Mouse (Mus musculus) MEL (cell line): ENCODE measurements around the gene Ppp1r3d. TPM values are rescaled to one million over a fixed set of nuclear protein-coding genes. Genes with fewer than 3 reads are reported as not detected.

Source experiments
- DNase-seq: peaks from one replicate; pipeline ENCODE4 v3.0.0; 2011; ENCODE audit warnings: low read depth, low spot score
- H3K27ac ChIP-seq: 2 replicates; pipeline ENCODE4 v1.5.1; 2012; ENCODE audit warnings: low read depth, mild to moderate bottlenecking, control low read depth, low read length, moderate library complexity; ENCODE audit not compliant: control insufficient read depth
- H3K27me3 ChIP-seq, 2 experiments: fragments of 150-350 bp in 1 of 2; sonication (generic) in 1 of 2; 2 replicates each; pipeline ENCODE4 v1.6.1; 2012; ENCODE audit warnings: low read length in 2 of 2, mild to moderate bottlenecking in 2 of 2, improper control_type of control experiment in 1 of 2, moderate library complexity in 1 of 2; ENCODE audit not compliant: insufficient read depth in 2 of 2, control insufficient read depth in 1 of 2
- H3K36me3 ChIP-seq, 2 experiments: 2 replicates each; pipeline ENCODE4 v1.6.1; 2012 to 2014; ENCODE audit warnings: low read length in 2 of 2, improper control_type of control experiment in 1 of 2, inconsistent platforms in 1 of 2, mild to moderate bottlenecking in 1 of 2; ENCODE audit not compliant: insufficient read depth in 2 of 2, control insufficient read depth in 1 of 2
- H3K4me1 ChIP-seq, 2 experiments: fragments of 150-350 bp in 1 of 2; sonication (generic) in 1 of 2; 2 replicates each; pipeline ENCODE4 v1.6.1; 2012; ENCODE audit warnings: low read length in 2 of 2, improper control_type of control experiment in 1 of 2, mild to moderate bottlenecking in 1 of 2; ENCODE audit not compliant: insufficient read depth in 2 of 2, control insufficient read depth in 1 of 2
- H3K4me3 ChIP-seq, 2 experiments: fragments of 150-350 bp in 1 of 2; sonication (generic) in 1 of 2; 2 replicates each; pipeline ENCODE4 v1.5.1; 2012; ENCODE audit warnings: low read depth in 2 of 2, low read length in 2 of 2, mild to moderate bottlenecking in 2 of 2, moderate library complexity in 2 of 2, control low read depth in 1 of 2, improper control_type of control experiment in 1 of 2; ENCODE audit not compliant: control insufficient read depth in 1 of 2, insufficient read depth in 1 of 2
- H3K79me2 ChIP-seq: 2 replicates; pipeline ENCODE4 v1.6.1; 2012; ENCODE audit warnings: mild to moderate bottlenecking, low read length, moderate library complexity; ENCODE audit not compliant: control insufficient read depth, poor library complexity, insufficient read depth
- H3K9ac ChIP-seq: 2 replicates; pipeline ENCODE4 v1.6.1; 2012; ENCODE audit warnings: low read depth, mild to moderate bottlenecking, control low read depth, low read length, moderate library complexity; ENCODE audit not compliant: control insufficient read depth, poor library complexity, severe bottlenecking
- H3K9me3 ChIP-seq: fragments of 150-350 bp; sonication (generic); replicated peaks from 2 replicates; pipeline ENCODE4 v1.6.1; 2012; ENCODE audit warnings: mild to moderate bottlenecking, low read length, improper control_type of control experiment, moderate library complexity; ENCODE audit not compliant: insufficient read depth
- BHLHE40 ChIP-seq: IDR thresholded peaks from 2 replicates; pipeline ENCODE4 v1.6.1; 2012; ENCODE audit warnings: low read depth, mild to moderate bottlenecking, inconsistent platforms, low read length, improper control_type of control experiment, borderline replicate concordance
- CTCF ChIP-seq, 3 experiments: IDR thresholded peaks in 2 of 3; conservative IDR thresholded peaks in 1 of 3; 2 replicates each; pipeline ENCODE4 v1.5.1; 2011 to 2012; ENCODE audit warnings: low read length in 3 of 3, low read depth in 2 of 3, mild to moderate bottlenecking in 2 of 3, improper control_type of control experiment in 1 of 3, inconsistent platforms in 1 of 3, mixed read lengths in 1 of 3, moderate library complexity in 1 of 3; ENCODE audit not compliant: control insufficient read depth in 1 of 3, insufficient read depth in 1 of 3, poor library complexity in 1 of 3, severe bottlenecking in 1 of 3
- E2F4 ChIP-seq: IDR thresholded peaks from 2 replicates; pipeline ENCODE4 v1.6.1; 2011; ENCODE audit warnings: low read depth, low read length, improper control_type of control experiment, borderline replicate concordance
- GATA1 ChIP-seq: IDR thresholded peaks from 2 replicates; pipeline ENCODE4 v1.6.1; 2011; ENCODE audit warnings: low read depth, low read length, improper control_type of control experiment
- JUND ChIP-seq: IDR thresholded peaks from 2 replicates; pipeline ENCODE4 v1.6.1; 2011; ENCODE audit warnings: low read depth, mild to moderate bottlenecking, improper control_type of control experiment, low read length
- KAT2A ChIP-seq: conservative IDR thresholded peaks from 2 replicates; pipeline ENCODE4 v1.6.1; 2012; ENCODE audit warnings: low read depth, low read length, improper control_type of control experiment, inconsistent platforms
- MAZ ChIP-seq: IDR thresholded peaks from 2 replicates; pipeline ENCODE4 v1.6.1; 2012; ENCODE audit warnings: low read depth, mild to moderate bottlenecking, inconsistent platforms, low read length, improper control_type of control experiment
- MEF2A ChIP-seq: IDR thresholded peaks from 2 replicates; pipeline ENCODE4 v1.6.1; 2014; ENCODE audit warnings: low read depth, mild to moderate bottlenecking, inconsistent platforms, low read length, improper control_type of control experiment; ENCODE audit not compliant: poor library complexity, insufficient replicate concordance, severe bottlenecking; ENCODE audit errors: extremely low read depth
- MYC ChIP-seq: IDR thresholded peaks from 2 replicates; pipeline ENCODE4 v1.6.1; 2011; ENCODE audit warnings: low read depth, mild to moderate bottlenecking, low read length, improper control_type of control experiment, moderate library complexity
- NELFE ChIP-seq: IDR thresholded peaks from 2 replicates; pipeline ENCODE4 v1.6.1; 2011; ENCODE audit warnings: low read depth, low read length, improper control_type of control experiment
- NRF1 ChIP-seq: IDR thresholded peaks from 2 replicates; pipeline ENCODE4 v1.6.1; 2014; ENCODE audit warnings: low read depth, mild to moderate bottlenecking, inconsistent platforms, low read length, improper control_type of control experiment, moderate library complexity; ENCODE audit not compliant: poor library complexity, insufficient read depth, severe bottlenecking
- POLR2AphosphoS2 ChIP-seq: IDR thresholded peaks from 2 replicates; pipeline ENCODE4 v1.6.1; 2011; ENCODE audit warnings: low read length, improper control_type of control experiment
- RAD21 ChIP-seq: IDR thresholded peaks from 2 replicates; pipeline ENCODE4 v1.6.1; 2011; ENCODE audit warnings: mild to moderate bottlenecking, low read depth, low read length, improper control_type of control experiment
- SIN3A ChIP-seq: IDR thresholded peaks from 2 replicates; pipeline ENCODE4 v1.6.1; 2012; ENCODE audit warnings: low read length, improper control_type of control experiment, inconsistent platforms
- TAL1 ChIP-seq: IDR thresholded peaks from 2 replicates; pipeline ENCODE4 v1.6.1; 2012; ENCODE audit warnings: mild to moderate bottlenecking, inconsistent platforms, low read length, moderate library complexity, mixed read lengths
- TBP ChIP-seq: IDR thresholded peaks from 2 replicates; pipeline ENCODE4 v1.8.0; 2011; ENCODE audit warnings: low read depth, low read length, improper control_type of control experiment
- TCF12 ChIP-seq: IDR thresholded peaks from 2 replicates; pipeline ENCODE4 v1.6.1; 2014; ENCODE audit warnings: low read depth, mild to moderate bottlenecking, inconsistent platforms, low read length, improper control_type of control experiment, moderate library complexity
- UBTF ChIP-seq: IDR thresholded peaks from 2 replicates; pipeline ENCODE4 v1.6.1; 2012; ENCODE audit warnings: low read depth, mild to moderate bottlenecking, inconsistent platforms, low read length, improper control_type of control experiment, moderate library complexity, borderline replicate concordance; ENCODE audit not compliant: insufficient read depth
- USF1 ChIP-seq: IDR thresholded peaks from 2 replicates; pipeline ENCODE4 v1.6.1; 2014; ENCODE audit warnings: low read depth, mild to moderate bottlenecking, inconsistent platforms, low read length, improper control_type of control experiment, moderate library complexity
- ZC3H11A ChIP-seq: IDR thresholded peaks from 2 replicates; pipeline ENCODE4 v1.6.1; 2012; ENCODE audit warnings: low read depth, mild to moderate bottlenecking, inconsistent platforms, low read length, improper control_type of control experiment
- ZKSCAN1 ChIP-seq: IDR thresholded peaks from 2 replicates; pipeline ENCODE4 v1.6.1; 2012; ENCODE audit warnings: low read depth, mild to moderate bottlenecking, inconsistent platforms, low read length, improper control_type of control experiment, moderate library complexity
- ZMIZ1 ChIP-seq: IDR thresholded peaks from 2 replicates; pipeline ENCODE4 v1.6.1; 2012; ENCODE audit warnings: low read depth, mild to moderate bottlenecking, inconsistent platforms, low read length, improper control_type of control experiment, moderate library complexity
- ZNF384 ChIP-seq: IDR thresholded peaks from 2 replicates; pipeline ENCODE4 v1.6.1; 2012; ENCODE audit warnings: low read depth, mild to moderate bottlenecking, inconsistent platforms, low read length, improper control_type of control experiment
- polyA plus RNA-seq, 2 experiments: library from polyadenylated mRNA; stranded (reverse) in 1 of 2; unstranded in 1 of 2; fragments of >175 nt in 1 of 2; fragments of >200 nt in 1 of 2; gene quantifications; 2 replicates each; pipeline versions ENCODE4 v1.2.1 to v1.2.4; 2012; ENCODE audit warnings: low replicate concordance in 2 of 2, low read depth in 1 of 2; ENCODE audit not compliant: insufficient read length in 2 of 2, insufficient read depth in 1 of 2, missing spikeins in 1 of 2
- total RNA-seq: library from RNA; depleted of rRNA; stranded (reverse); fragments of 300-350 nt; gene quantifications from 2 replicates; pipeline ENCODE4 v1.2.3, GENCODE M21; 2012

Gene Ppp1r3d
- total and polyA plus RNA-seq, 3 experiments = not detected

DNA sequence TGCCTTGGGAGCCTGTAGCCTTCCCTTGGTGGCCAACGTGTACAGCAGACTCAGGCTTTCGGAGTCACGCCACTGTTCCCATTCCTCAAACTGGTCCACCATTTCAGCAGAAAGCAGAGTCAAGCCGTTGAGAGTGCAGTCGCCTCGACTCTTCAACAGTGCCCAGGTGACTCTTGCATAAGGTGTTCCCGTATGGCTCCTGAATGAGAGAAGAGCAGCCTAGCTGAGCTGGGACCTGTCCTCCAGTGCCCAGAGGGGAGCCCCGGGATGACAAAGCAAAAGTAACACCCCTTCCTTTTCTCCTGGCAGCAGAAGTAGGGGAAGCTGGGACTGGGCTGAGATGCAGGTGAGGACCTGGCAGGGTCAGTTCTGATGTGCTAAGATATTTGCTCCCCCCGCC, 13.9 kb upstream of the Ppp1r3d start:
- no peaks in the 10 kb centered on the region for H3K9me3 ChIP-seq
- no peak for TF ChIP-seq ZC3H11A
- TF ChIP-seq ZNF384 = no peak
- no peak for TF ChIP-seq E2F4
- TF ChIP-seq GATA1 = no peak
- no peak for TF ChIP-seq SIN3A
- no peak for TF ChIP-seq NELFE
- no peak for TF ChIP-seq MEF2A
- TF ChIP-seq KAT2A = no peak
- TF ChIP-seq POLR2AphosphoS2 = no peak
- TF ChIP-seq UBTF = no peak
- TF ChIP-seq BHLHE40 = no peak
- TF ChIP-seq ZKSCAN1 = no peak
- no peak for TF ChIP-seq TBP
- TF ChIP-seq USF1 = no peak
- TF ChIP-seq ZMIZ1 = no peak
- no peak for TF ChIP-seq MAZ
- H3K27me3 ChIP-seq = no peaks in the 10 kb centered on the region
- H3K36me3 ChIP-seq = no peaks in the 10 kb centered on the region
- no peaks in the 10 kb centered on the region for H3K79me2 ChIP-seq
- no peak for DNase-seq
- no peak overlapping the region for H3K27ac ChIP-seq
- H3K9ac ChIP-seq = no peak overlapping the region
- H3K4me3 ChIP-seq = no peak overlapping the region
- H3K4me1 ChIP-seq = no peaks in the 10 kb centered on the region

DNA sequence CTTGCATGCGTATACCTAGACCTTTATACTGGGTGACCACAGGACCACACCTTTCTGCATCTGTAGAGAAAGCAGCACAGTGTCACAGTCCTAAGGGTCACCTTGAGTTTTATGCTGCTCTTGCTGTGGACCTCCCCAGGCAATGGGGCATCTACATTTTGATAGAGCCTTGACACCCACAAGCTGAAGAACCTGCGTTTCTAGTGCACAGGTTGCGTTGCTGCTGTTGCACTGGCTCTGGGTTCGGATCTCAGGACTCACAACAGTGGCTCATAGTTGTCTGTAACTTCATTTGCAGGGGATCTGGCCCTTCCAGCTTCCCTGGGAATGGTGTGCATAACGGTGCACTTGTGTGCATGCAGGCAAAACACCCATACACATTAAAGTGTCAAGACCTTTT, 12.9 kb upstream of the Ppp1r3d start:
- H3K9ac ChIP-seq = no peak overlapping the region
- H3K36me3 ChIP-seq = no peaks in the 10 kb centered on the region
- no peaks in the 10 kb centered on the region for H3K4me1 ChIP-seq
- DNase-seq = no peak
- no peaks in the 10 kb centered on the region for H3K9me3 ChIP-seq
- H3K4me3 ChIP-seq = no peak overlapping the region
- H3K79me2 ChIP-seq = no peaks in the 10 kb centered on the region
- no peaks in the 10 kb centered on the region for H3K27me3 ChIP-seq
- no peak overlapping the region for H3K27ac ChIP-seq
- TF ChIP-seq UBTF (no peak), ZC3H11A (no peak), RAD21 (no peak), CTCF (IDR thresholded peaks at IDR 0.05 in 2 of 3, conservative IDR thresholded peaks at IDR 0.05 in 1 of 3; ENCODE audit: control insufficient read depth in 1 of 3, insufficient read depth in 1 of 3, low read depth in 2 of 3, low read length in 3 of 3, poor library complexity in 1 of 3, severe bottlenecking in 1 of 3) (no peak), JUND (no peak), TCF12 (no peak), NELFE (no peak), ZKSCAN1 (no peak), KAT2A (no peak), MAZ (no peak), MYC (no peak), NRF1 (no peak), POLR2AphosphoS2 (no peak), TAL1 (no peak)
